Mouse (Mus musculus): ENCODE data around the gene Arhgap45. TPM values are rescaled to one million over a fixed set of nuclear protein-coding genes. Genes with fewer than 3 reads are reported as not detected.

Arhgap45 gene
- polyA plus RNA-seq, 1 experiment from 2014 or later: 20.1 TPM

GRCm38 (mm10) chr10:79972831-79973230, 43.6 kb upstream of the Arhgap45 start:
- DNase-seq (ENCODE audit: low spot score) (peak; percentile 27), ATAC-seq (no peak)
- Histone ChIP-seq H3K36me3 (ENCODE audit: insufficient read depth, low read length) (peaks cover 27% of the 10 kb centered on the region), H3K4me1 (ENCODE audit: insufficient read depth, low read depth, low read length) (0 out of 2 replicates have a peak, but pooled peaks cover 4% of the 10 kb centered on the region), H3K9ac (replicated peaks; ENCODE audit: low read depth) (no peak overlapping the region), H3K4me2 (replicated peaks; ENCODE audit: low read depth, low read length) (no peak overlapping the region), H3K9me3 (ENCODE audit: low read length) (no peaks in the 10 kb centered on the region), H3K27me3 (replicated peaks; ENCODE audit: insufficient read depth, low read length) (peaks cover 6% of the 10 kb centered on the region; the same call in 1 of the 2 replicates), H3K27ac (ENCODE audit: low read length) (no peak overlapping the region), H3K4me3 (ENCODE audit: low read depth, low read length) (no peak overlapping the region)
- no peak for TF ChIP-seq CTCF (IDR thresholded peaks at IDR 0.05)
- no peak for TF ChIP-seq EP300 (IDR thresholded peaks at IDR 0.05)
- WGBS: 41% methylated on average over 14 of the region's 14 CpGs

GRCm38 (mm10) chr10:79974087-79974486, 42.4 kb upstream of the Arhgap45 start:
- ATAC-seq: no peak
- peaks cover 36% of the 10 kb centered on the region for H3K36me3 ChIP-seq (ENCODE audit: insufficient read depth, low read length)

GRCm38 (mm10) chr10:79974668-79975067, 41.8 kb upstream of the Arhgap45 start:
- 0 out of 2 replicates have a peak, but pooled peaks cover 4% of the 10 kb centered on the region for H3K4me1 ChIP-seq (ENCODE audit: insufficient read depth, low read depth, low read length)
- H3K4me3 ChIP-seq (ENCODE audit: low read depth, low read length): no peak overlapping the region
- H3K9me3 ChIP-seq (ENCODE audit: low read length): no peaks in the 10 kb centered on the region
- 84% methylated on average over 8 of the region's 8 CpGs for WGBS
- TF ChIP-seq CTCF (IDR thresholded peaks at IDR 0.05) (no peak), EP300 (IDR thresholded peaks at IDR 0.05) (no peak)
- DNase-seq (ENCODE audit: low spot score) (no peak), ATAC-seq (no peak)
- H3K36me3 ChIP-seq (ENCODE audit: insufficient read depth, low read length): peaks cover 40% of the 10 kb centered on the region
- no peak overlapping the region for H3K4me2 ChIP-seq (replicated peaks; ENCODE audit: low read depth, low read length)
- peaks cover 6% of the 10 kb centered on the region; the same call in 1 of the 2 replicates for H3K27me3 ChIP-seq (replicated peaks; ENCODE audit: insufficient read depth, low read length)
- H3K9ac ChIP-seq (replicated peaks; ENCODE audit: low read depth): no peak overlapping the region
- no peak overlapping the region for H3K27ac ChIP-seq (ENCODE audit: low read length)

More at GRCm38 (mm10) chr10:79974087-79974486, 42.4 kb upstream of the Arhgap45 start:
- Histone ChIP-seq H3K9me3 (ENCODE audit: low read length) (no peaks in the 10 kb centered on the region), H3K4me1 (ENCODE audit: insufficient read depth, low read depth, low read length) (0 out of 2 replicates have a peak, but pooled peaks cover 4% of the 10 kb centered on the region), H3K4me2 (replicated peaks; ENCODE audit: low read depth, low read length) (no peak overlapping the region), H3K4me3 (ENCODE audit: low read depth, low read length) (no peak overlapping the region), H3K27ac (ENCODE audit: low read length) (no peak overlapping the region), H3K9ac (replicated peaks; ENCODE audit: low read depth) (no peak overlapping the region), H3K27me3 (replicated peaks; ENCODE audit: insufficient read depth, low read length) (peaks cover 6% of the 10 kb centered on the region; the same call in 1 of the 2 replicates)
- WGBS: 91% methylated on average over 21 of the region's 21 CpGs
- DNase-seq (ENCODE audit: low spot score): no peak
- no peak for TF ChIP-seq EP300 (IDR thresholded peaks at IDR 0.05)
- TF ChIP-seq CTCF (IDR thresholded peaks at IDR 0.05): no peak

GRCm38 (mm10) chr10:79976071-79976721, 40.3 kb upstream of the Arhgap45 start:
- TF ChIP-seq EP300 (IDR thresholded peaks at IDR 0.05): no peak
- TF ChIP-seq CTCF (IDR thresholded peaks at IDR 0.05): no peak
- no peak overlapping the region for H3K27ac ChIP-seq (ENCODE audit: low read length)
- H3K9me3 ChIP-seq (ENCODE audit: low read length): no peaks in the 10 kb centered on the region
- H3K4me1 ChIP-seq (ENCODE audit: insufficient read depth, low read depth, low read length): 0 out of 2 replicates have a peak, but pooled peaks cover 1% of the 10 kb centered on the region
- H3K27me3 ChIP-seq (replicated peaks; ENCODE audit: insufficient read depth, low read length): peaks cover 6% of the 10 kb centered on the region; the same call in 1 of the 2 replicates
- no peak overlapping the region for H3K9ac ChIP-seq (replicated peaks; ENCODE audit: low read depth)
- no peak overlapping the region for H3K4me3 ChIP-seq (ENCODE audit: low read depth, low read length)
- H3K36me3 ChIP-seq (ENCODE audit: insufficient read depth, low read length): peaks cover 40% of the 10 kb centered on the region
- H3K4me2 ChIP-seq (replicated peaks; ENCODE audit: low read depth, low read length): no peak overlapping the region
- WGBS: 88% methylated on average over 28 of the region's 28 CpGs
- ATAC-seq (no peak), DNase-seq (ENCODE audit: low spot score) (no peak)

GRCm38 (mm10) chr10:79976722-79977107, 39.7 kb upstream of the Arhgap45 start:
- no peak for ATAC-seq
- DNase-seq (ENCODE audit: low spot score): no peak
- H3K4me2 ChIP-seq (replicated peaks; ENCODE audit: low read depth, low read length): no peak overlapping the region
- H3K4me3 ChIP-seq (ENCODE audit: low read depth, low read length): no peak overlapping the region
- peaks cover 3% of the 10 kb centered on the region; the same call in 1 of the 2 replicates for H3K27me3 ChIP-seq (replicated peaks; ENCODE audit: insufficient read depth, low read length)
- H3K4me1 ChIP-seq (ENCODE audit: insufficient read depth, low read depth, low read length): no peaks in the 10 kb centered on the region
- TF ChIP-seq EP300 (IDR thresholded peaks at IDR 0.05): no peak
- TF ChIP-seq CTCF (IDR thresholded peaks at IDR 0.05): no peak
- H3K9ac ChIP-seq (replicated peaks; ENCODE audit: low read depth): no peak overlapping the region
- WGBS: 78% methylated on average over 33 of the region's 36 CpGs
- no peak overlapping the region for H3K27ac ChIP-seq (ENCODE audit: low read length)
- H3K9me3 ChIP-seq (ENCODE audit: low read length): no peaks in the 10 kb centered on the region
- H3K36me3 ChIP-seq (ENCODE audit: insufficient read depth, low read length): peaks cover 40% of the 10 kb centered on the region

GRCm38 (mm10) chr10:79977324-79977723, 39.1 kb upstream of the Arhgap45 start:
- TF ChIP-seq CTCF (IDR thresholded peaks at IDR 0.05) (no peak), EP300 (IDR thresholded peaks at IDR 0.05) (no peak)
- Histone ChIP-seq H3K27me3 (replicated peaks; ENCODE audit: insufficient read depth, low read length) (no peaks in the 10 kb centered on the region), H3K9ac (replicated peaks; ENCODE audit: low read depth) (no peak overlapping the region), H3K4me1 (ENCODE audit: insufficient read depth, low read depth, low read length) (no peaks in the 10 kb centered on the region), H3K36me3 (ENCODE audit: insufficient read depth, low read length) (peaks cover 40% of the 10 kb centered on the region), H3K4me3 (ENCODE audit: low read depth, low read length) (no peak overlapping the region), H3K9me3 (ENCODE audit: low read length) (no peaks in the 10 kb centered on the region), H3K4me2 (replicated peaks; ENCODE audit: low read depth, low read length) (no peak overlapping the region), H3K27ac (ENCODE audit: low read length) (no peak overlapping the region)
- no peak for ATAC-seq
- DNase-seq (ENCODE audit: low spot score): no peak
- 90% methylated on average over 28 of the region's 28 CpGs for WGBS

All from lung, postnatal 0 days (tissue).